Mouse (Mus musculus) neural tube, embryonic 10.5 days (tissue): ENCODE data around the gene Elmo3.

Experiments used
- DNase-seq: peaks from one replicate; pipeline ENCODE4 v3.0.0-alpha.2; 2017; ENCODE audit warnings: low spot score; ENCODE audit errors: extremely low spot score

Gene Elmo3

DNA sequence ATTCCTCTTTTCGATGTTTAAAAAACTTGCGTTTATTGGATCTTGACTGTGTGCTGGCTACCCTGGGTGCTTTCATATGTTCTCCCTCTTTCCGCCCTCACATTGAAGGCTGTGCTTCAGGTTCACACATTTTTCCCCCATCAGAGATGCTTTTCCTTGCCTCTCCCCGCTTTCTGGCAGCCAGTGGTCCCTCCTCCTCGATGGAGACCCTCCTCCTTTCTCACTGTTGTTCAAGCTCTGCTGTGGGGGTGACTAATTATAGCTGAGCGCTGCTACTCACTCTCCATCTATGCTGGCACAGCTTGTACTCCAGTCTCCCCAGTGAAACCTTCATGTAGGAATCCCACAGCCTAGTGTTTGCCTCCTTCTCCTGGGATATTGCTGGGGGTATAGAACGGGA lies 44.8 kb downstream of the Elmo3 start:
- no peak for DNase-seq

DNA sequence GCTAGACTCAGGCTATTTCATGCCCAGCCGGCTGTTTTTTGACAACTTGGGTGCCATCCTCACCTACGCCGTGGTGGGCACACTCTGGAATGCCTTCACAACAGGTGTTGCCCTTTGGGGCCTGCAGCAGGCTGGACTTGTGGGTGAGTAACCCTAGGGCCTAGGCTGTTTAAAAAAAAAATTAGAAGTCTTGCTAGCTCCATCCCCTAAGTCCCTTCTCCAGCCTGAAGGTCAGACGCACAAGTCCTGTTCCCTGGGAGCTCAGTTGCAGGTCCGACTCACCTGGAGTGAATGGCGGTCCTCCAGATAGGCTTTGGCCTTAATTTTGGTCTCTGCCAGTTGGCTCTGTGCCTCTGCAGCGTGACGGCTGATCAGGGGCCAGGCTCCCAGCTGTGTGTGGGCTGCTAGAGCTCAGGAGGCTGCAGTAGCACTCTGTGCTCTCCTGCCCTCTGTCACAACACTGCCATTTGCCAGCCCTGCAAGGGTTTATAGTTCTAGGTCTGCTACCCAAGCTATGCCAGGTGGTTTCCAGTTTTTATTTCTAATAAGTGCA lies 48.3 kb downstream of the Elmo3 start:
- DNase-seq: no peak

DNA sequence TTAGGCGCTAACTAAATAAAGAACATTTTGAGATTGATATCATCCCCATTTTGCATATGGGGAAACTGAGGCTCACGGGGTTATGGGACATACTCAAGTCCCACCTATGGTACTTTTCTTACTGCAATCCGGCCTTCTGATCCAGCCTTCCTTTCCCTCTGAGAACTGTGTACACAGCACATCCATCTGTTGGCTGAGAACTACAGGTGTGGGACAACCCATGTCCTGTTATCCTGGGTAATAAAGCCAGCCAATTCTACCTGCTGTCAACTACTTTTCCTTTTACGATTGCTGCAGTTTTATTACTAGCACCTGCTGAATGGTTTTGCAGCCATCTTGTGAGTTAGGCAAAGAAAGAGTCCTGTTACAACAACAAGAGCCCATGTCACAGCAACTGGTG lies 49.1 kb downstream of the Elmo3 start:
- DNase-seq: no peak

DNA sequence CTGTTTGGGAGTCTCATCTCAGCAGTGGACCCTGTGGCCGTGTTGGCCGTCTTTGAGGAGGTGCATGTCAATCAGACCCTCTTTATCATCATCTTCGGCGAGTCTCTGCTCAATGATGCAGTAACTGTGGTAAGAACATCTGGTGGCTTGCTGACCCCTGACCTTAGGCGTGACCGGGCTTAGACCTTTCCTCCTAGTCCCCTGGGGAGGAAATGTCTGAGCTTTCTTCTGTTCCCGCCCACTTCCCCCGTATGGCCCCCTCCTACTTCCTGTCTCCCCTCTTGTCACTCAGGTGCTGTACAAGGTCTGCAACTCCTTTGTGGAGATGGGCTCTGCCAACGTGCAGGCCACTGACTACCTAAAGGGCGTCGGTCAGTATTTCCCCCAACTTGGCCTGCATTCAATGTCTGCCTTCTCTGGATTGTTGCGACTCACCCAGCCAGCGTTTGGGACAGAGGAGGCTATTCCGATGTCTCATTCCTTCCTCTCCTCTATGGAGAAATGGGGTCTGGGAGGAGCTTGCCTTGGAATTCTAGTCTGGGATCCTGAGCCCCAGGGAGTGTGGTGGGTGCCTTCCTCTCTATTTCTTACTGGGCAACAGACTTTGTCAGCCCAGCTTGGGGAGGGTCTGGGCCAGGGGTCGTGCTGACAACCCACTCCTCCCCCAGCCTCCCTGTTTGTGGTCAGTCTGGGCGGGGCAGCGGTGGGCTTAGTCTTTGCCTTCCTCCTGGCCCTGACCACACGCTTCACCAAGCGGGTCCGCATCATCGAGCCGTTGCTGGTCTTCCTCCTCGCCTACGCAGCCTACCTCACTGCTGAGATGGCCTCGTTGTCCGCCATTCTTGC lies 50.0 kb downstream of the Elmo3 start:
- peak; percentile 51 for DNase-seq

DNA sequence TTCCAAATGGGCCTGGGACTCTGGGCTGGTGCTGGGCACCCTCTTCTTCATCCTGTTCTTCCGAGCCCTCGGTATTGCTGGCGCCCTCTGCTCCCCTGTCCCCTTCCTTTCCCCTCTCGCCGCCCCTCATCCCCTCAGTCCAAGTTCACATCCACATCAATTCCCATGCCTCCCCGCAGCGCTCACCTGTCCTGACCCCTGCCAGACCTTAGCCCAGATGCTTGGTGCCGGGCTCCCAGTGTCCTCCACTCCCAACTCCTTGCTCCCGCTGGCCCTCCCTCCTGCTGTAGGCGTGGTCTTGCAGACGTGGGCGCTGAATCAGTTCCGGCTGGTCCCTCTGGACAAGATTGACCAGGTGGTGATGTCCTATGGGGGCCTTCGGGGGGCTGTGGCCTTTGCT lies 51.3 kb downstream of the Elmo3 start:
- DNase-seq: no peak

DNA sequence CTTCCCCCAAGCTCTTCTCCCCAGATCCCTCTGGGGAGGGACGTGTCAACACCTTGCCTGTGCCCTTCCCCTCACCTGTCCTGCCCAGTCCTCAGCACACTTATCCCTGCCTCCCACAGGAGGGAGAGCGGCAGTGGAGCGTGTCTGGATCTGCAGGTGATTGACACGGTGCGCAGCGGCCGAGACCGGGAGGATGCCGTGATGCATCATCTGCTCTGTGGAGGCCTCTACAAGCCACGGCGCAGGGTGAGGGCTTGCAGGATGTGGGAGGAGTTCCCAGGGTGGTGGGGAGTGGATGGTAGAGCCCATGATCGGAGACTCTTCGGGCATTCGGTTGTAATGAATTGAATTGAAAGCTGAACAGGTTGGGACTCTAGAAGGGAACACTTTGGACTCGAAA lies 53.8 kb downstream of the Elmo3 start:
- DNase-seq: no peak

DNA sequence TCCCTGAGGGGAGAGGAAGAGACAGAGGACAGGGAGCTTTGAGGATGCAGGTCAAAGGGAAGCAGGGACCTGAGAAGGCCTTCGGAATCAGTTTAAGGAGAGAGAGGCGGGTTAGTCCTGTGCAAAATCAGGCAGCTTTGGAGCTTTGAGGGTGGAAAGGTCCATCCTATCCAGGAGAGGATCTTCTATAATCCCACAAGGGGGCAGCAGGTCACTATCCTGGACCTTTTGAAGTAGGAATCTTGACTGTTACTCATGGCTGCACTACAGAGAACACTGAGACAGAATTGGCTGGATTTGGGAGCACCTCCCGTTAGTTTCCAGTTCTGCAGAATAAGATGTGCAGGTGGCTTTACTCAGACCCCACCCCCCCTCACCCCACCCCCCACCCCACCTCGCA lies 54.2 kb downstream of the Elmo3 start:
- no peak for DNase-seq
